24 mouse cellular contexts compared by ENCODE assay signal in genomic region chr9:64742453-64742852, GRCm38 (mm10).
"Had no signal": no experiment of that assay in that cellular context is flagged by ENCODE, and none has a peak within 500 bp of the region (broad histone marks: within the 10 kb centered on the region; RNA-seq: fewer than 3 reads in every experiment).

No protein-coding gene starts in this region.

- H3K9me3 ChIP-seq: heart, embryonic 13.5 days; heart, embryonic 15.5 days; hindbrain, embryonic 13.5 days; hindbrain, embryonic 15.5 days; limb, embryonic 10.5 days; limb, embryonic 12.5 days had no signal

- DNase-seq: gastrocnemius, postnatal 14 days; gastrocnemius, postnatal 36 days; heart, adult 18-20 months; heart, postnatal 14 days; heart, postnatal 36 days; kidney, adult 11 months; kidney, adult 2 months; kidney, adult 9 months; kidney, postnatal 10 days; kidney, postnatal 25 days; kidney, postnatal 4 days; liver had no signal

- H3K4me3 ChIP-seq: heart, embryonic 13.5 days; heart, embryonic 15.5 days; hindbrain, embryonic 13.5 days; hindbrain, embryonic 15.5 days; layer of hippocampus, adult 2 months; left cerebral cortex, adult 2 months; limb, embryonic 10.5 days; limb, embryonic 12.5 days had no signal

- H3K27ac ChIP-seq: heart, embryonic 13.5 days; heart, embryonic 15.5 days; hindbrain, embryonic 13.5 days; hindbrain, embryonic 15.5 days; hindbrain, postnatal 0 days; layer of hippocampus, adult 2 months; left cerebral cortex, adult 2 months; limb, embryonic 10.5 days; limb, embryonic 12.5 days had no signal

- H3K36me3 ChIP-seq: heart, embryonic 13.5 days; heart, embryonic 15.5 days; hindbrain, embryonic 13.5 days; hindbrain, embryonic 15.5 days; limb, embryonic 10.5 days; limb, embryonic 12.5 days had no signal

- H3K4me1 ChIP-seq: heart, embryonic 13.5 days; hindbrain, embryonic 13.5 days; hindbrain, embryonic 15.5 days; limb, embryonic 10.5 days; limb, embryonic 12.5 days had no signal

- H3K27me3 ChIP-seq: heart, embryonic 13.5 days; heart, embryonic 15.5 days; hindbrain, embryonic 13.5 days; hindbrain, embryonic 15.5 days; limb, embryonic 12.5 days had no signal

- H3K4me2 ChIP-seq: heart, embryonic 11.5 days; heart, embryonic 13.5 days; heart, embryonic 15.5 days; hindbrain, embryonic 13.5 days; hindbrain, embryonic 15.5 days; limb, embryonic 12.5 days; liver, embryonic 11.5 days had no signal

- ATAC-seq: hindbrain, postnatal 0 days; intestine, embryonic 16.5 days had no signal

- H3K9ac ChIP-seq: heart, embryonic 13.5 days; heart, embryonic 15.5 days; hindbrain, embryonic 13.5 days; hindbrain, embryonic 15.5 days; limb, embryonic 12.5 days had no signal
